Mouse (Mus musculus) hindbrain, embryonic 15.5 days (tissue): ENCODE data around the gene Epb41l2. TPM values are rescaled to one million over a fixed set of nuclear protein-coding genes. Genes with fewer than 3 reads are reported as not detected.
A peak's percentile ranks its signal among the peaks of the same experiment; 100 is the strongest.

Experiments used
- ATAC-seq: fragments of 200-750 bp; cut with Nextera tagmentation; 2 replicates; pipeline ENCODE4 v1.8.0; 2017; ENCODE audit warnings: low read depth, moderate number of reproducible peaks, moderate TSS enrichment; ENCODE audit not compliant: low FRiP score
- H3K27ac ChIP-seq: fragments of 300-500 bp; sonication (generic); replicated peaks from 2 replicates; pipeline ENCODE4 v1.5.1; 2015; ENCODE audit warnings: mild to moderate bottlenecking, inconsistent platforms
- H3K27me3 ChIP-seq: fragments of 300-500 bp; sonication (generic); 2 replicates; pipeline ENCODE4 v1.6.1; 2015; ENCODE audit warnings: control low read depth, inconsistent platforms
- H3K36me3 ChIP-seq: fragments of 300-500 bp; sonication (generic); 2 replicates; pipeline ENCODE4 v1.6.1; 2015; ENCODE audit warnings: control low read depth, inconsistent platforms
- H3K4me1 ChIP-seq: fragments of 300-500 bp; sonication (generic); replicated peaks from 2 replicates; pipeline ENCODE4 v1.6.1; 2015; ENCODE audit warnings: control low read depth, inconsistent platforms
- H3K4me2 ChIP-seq: fragments of 300-500 bp; sonication (generic); 2 replicates; pipeline ENCODE4 v1.6.1; 2015; ENCODE audit warnings: moderate library complexity, mild to moderate bottlenecking, inconsistent platforms
- H3K4me3 ChIP-seq: fragments of 300-500 bp; sonication (generic); 2 replicates; pipeline ENCODE4 v1.5.1; 2015; ENCODE audit warnings: mild to moderate bottlenecking, inconsistent platforms
- H3K9ac ChIP-seq: fragments of 300-500 bp; sonication (generic); 2 replicates; pipeline ENCODE4 v1.6.1; 2015; ENCODE audit warnings: inconsistent platforms
- H3K9me3 ChIP-seq: fragments of 300-500 bp; sonication (generic); 2 replicates; pipeline ENCODE4 v1.6.1; 2016; ENCODE audit warnings: control low read depth, inconsistent platforms
- WGBS: fragments of 180-500 bp; shearing (Covaris S2); methylation state at CpG from one replicate; pipeline ENCODE4 v1.1.7; 2015; 5-methylcytosine and 5-hydroxymethylcytosine counted together
- polyA plus RNA-seq: library from polyadenylated mRNA; unstranded; fragments of >200 nt; fragmentation: Nextera tagmentation; extraction: Ambion mirVana; gene quantifications from 2 replicates; pipeline ENCODE4 v1.2.1, GENCODE M21; 2015

Gene Epb41l2
- polyA plus RNA-seq, 1 experiment from 2014 or later = 30.5 TPM

- Histone ChIP-seq H3K4me1 (no peaks in the 10 kb centered on the region), H3K9me3 (no peaks in the 10 kb centered on the region), H3K36me3 (no peaks in the 10 kb centered on the region), H3K9ac (no peak overlapping the region), H3K4me3 (no peak overlapping the region), H3K4me2 (no peak overlapping the region), H3K27ac (no peak overlapping the region), H3K27me3 (no peaks in the 10 kb centered on the region)
- 94% methylated on average over 3 of the region's 3 CpGs for WGBS
- ATAC-seq = no peak
Observed at GRCm38 (mm10) chr10:25479716-25480115, 120.1 kb downstream of the Epb41l2 start.

- Histone ChIP-seq H3K27ac (no peak overlapping the region), H3K9ac (no peak overlapping the region), H3K27me3 (no peaks in the 10 kb centered on the region), H3K9me3 (no peaks in the 10 kb centered on the region), H3K4me2 (no peak overlapping the region), H3K4me3 (no peak overlapping the region), H3K4me1 (no peaks in the 10 kb centered on the region), H3K36me3 (no peaks in the 10 kb centered on the region)
- 58% methylated on average over 5 of the region's 5 CpGs for WGBS
- ATAC-seq = no peak
Observed at GRCm38 (mm10) chr10:25482791-25483190, 123.2 kb downstream of the Epb41l2 start.

GRCm38 (mm10) chr10:25488456-25488855, 128.9 kb downstream of the Epb41l2 start:
- no peak overlapping the region for H3K9ac ChIP-seq
- H3K27ac ChIP-seq = no peak overlapping the region
- H3K27me3 ChIP-seq = no peaks in the 10 kb centered on the region
- WGBS = 27% methylated on average over 1 of the region's 1 CpGs
- no peak overlapping the region for H3K4me2 ChIP-seq
- no peaks in the 10 kb centered on the region for H3K36me3 ChIP-seq
- ATAC-seq = 0 out of 2 replicates have a peak, but pooled peaks have one; percentile 65
- no peaks in the 10 kb centered on the region for H3K9me3 ChIP-seq
- no peaks in the 10 kb centered on the region for H3K4me1 ChIP-seq
- no peak overlapping the region for H3K4me3 ChIP-seq

- H3K9ac ChIP-seq = no peak overlapping the region
- no peaks in the 10 kb centered on the region for H3K9me3 ChIP-seq
- WGBS = 43% methylated on average over 10 of the region's 10 CpGs
- no peak overlapping the region for H3K27ac ChIP-seq
- ATAC-seq = peak; percentile 65
- H3K4me3 ChIP-seq = no peak overlapping the region
- no peaks in the 10 kb centered on the region for H3K27me3 ChIP-seq
- H3K4me1 ChIP-seq = no peaks in the 10 kb centered on the region
- H3K36me3 ChIP-seq = no peaks in the 10 kb centered on the region
- no peak overlapping the region for H3K4me2 ChIP-seq
Observed at GRCm38 (mm10) chr10:25499323-25500071, 139.9 kb downstream of the Epb41l2 start.

GRCm38 (mm10) chr10:25503250-25503649, 143.7 kb downstream of the Epb41l2 start:
- no peaks in the 10 kb centered on the region for H3K27me3 ChIP-seq
- H3K4me2 ChIP-seq = no peak overlapping the region
- H3K36me3 ChIP-seq = no peaks in the 10 kb centered on the region
- no peak overlapping the region for H3K9ac ChIP-seq
- H3K4me3 ChIP-seq = no peak overlapping the region
- H3K4me1 ChIP-seq = no peaks in the 10 kb centered on the region
- H3K9me3 ChIP-seq = no peaks in the 10 kb centered on the region
- no peak overlapping the region for H3K27ac ChIP-seq
- ATAC-seq = no peak
- WGBS = 92% methylated on average over 5 of the region's 5 CpGs

- Histone ChIP-seq H3K36me3 (peaks cover 7% of the 10 kb centered on the region; the same call in 1 of the 2 replicates), H3K4me2 (no peak overlapping the region), H3K27ac (no peak overlapping the region), H3K27me3 (no peaks in the 10 kb centered on the region), H3K9me3 (no peaks in the 10 kb centered on the region), H3K9ac (no peak overlapping the region), H3K4me3 (no peak overlapping the region), H3K4me1 (no peaks in the 10 kb centered on the region)
- no peak for ATAC-seq
- WGBS = 51% methylated on average over 1 of the region's 1 CpGs
Observed at GRCm38 (mm10) chr10:25513821-25514220, 154.2 kb downstream of the Epb41l2 start.

GRCm38 (mm10) chr10:25519954-25520353, 160.4 kb downstream of the Epb41l2 start:
- Histone ChIP-seq H3K27me3 (no peaks in the 10 kb centered on the region), H3K36me3 (peaks cover 7% of the 10 kb centered on the region; the same call in 1 of the 2 replicates), H3K27ac (no peak overlapping the region), H3K4me3 (no peak overlapping the region), H3K9me3 (no peaks in the 10 kb centered on the region), H3K4me1 (no peaks in the 10 kb centered on the region), H3K9ac (no peak overlapping the region), H3K4me2 (no peak overlapping the region)
- ATAC-seq = no peak
- 63% methylated on average over 3 of the region's 3 CpGs for WGBS

DNA sequence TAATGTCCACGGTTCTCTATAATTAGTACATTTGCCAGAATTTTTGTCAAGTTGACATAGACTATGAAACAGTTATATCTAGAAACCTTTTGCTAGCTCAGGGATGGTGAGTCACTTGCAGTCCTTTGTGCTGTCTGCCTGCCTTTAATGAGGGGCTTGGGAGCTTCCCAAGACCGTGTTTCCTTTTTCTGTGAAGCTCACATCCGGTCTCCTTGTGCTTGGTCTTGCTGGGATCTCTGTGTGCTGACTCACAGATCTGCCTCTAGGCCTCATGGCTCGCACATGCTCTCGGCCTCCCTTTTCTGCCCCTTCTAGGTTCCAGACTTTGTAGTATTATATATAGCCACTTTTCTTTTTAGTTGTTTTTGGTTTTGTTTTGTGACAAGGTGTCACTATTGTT, 160.8 kb downstream of the Epb41l2 start:
- H3K4me2 ChIP-seq = no peak overlapping the region
- H3K36me3 ChIP-seq = peaks cover 4% of the 10 kb centered on the region; the same call in 1 of the 2 replicates
- WGBS = 90% methylated on average over 5 of the region's 5 CpGs
- no peak overlapping the region for H3K4me3 ChIP-seq
- no peak overlapping the region for H3K27ac ChIP-seq
- no peaks in the 10 kb centered on the region for H3K4me1 ChIP-seq
- no peaks in the 10 kb centered on the region for H3K27me3 ChIP-seq
- no peak overlapping the region for H3K9ac ChIP-seq
- ATAC-seq = no peak
- H3K9me3 ChIP-seq = no peaks in the 10 kb centered on the region

GRCm38 (mm10) chr10:25523727-25524126, 164.1 kb downstream of the Epb41l2 start:
- Histone ChIP-seq H3K27ac (no peak overlapping the region), H3K9me3 (no peaks in the 10 kb centered on the region), H3K9ac (no peak overlapping the region)

GRCm38 (mm10) chr10:25526156-25526555, 166.6 kb downstream of the Epb41l2 start:
- Histone ChIP-seq H3K4me1 (no peaks in the 10 kb centered on the region), H3K4me3 (no peak overlapping the region), H3K27ac (no peak overlapping the region), H3K27me3 (no peaks in the 10 kb centered on the region), H3K9me3 (no peaks in the 10 kb centered on the region), H3K4me2 (no peak overlapping the region), H3K9ac (no peak overlapping the region), H3K36me3 (no peaks in the 10 kb centered on the region)
- no peak for ATAC-seq
- 71% methylated on average over 4 of the region's 4 CpGs for WGBS

More at GRCm38 (mm10) chr10:25523727-25524126, 164.1 kb downstream of the Epb41l2 start:
- H3K4me1 ChIP-seq = no peaks in the 10 kb centered on the region
- 74% methylated on average over 8 of the region's 8 CpGs for WGBS
- no peaks in the 10 kb centered on the region for H3K36me3 ChIP-seq
- ATAC-seq = no peak
- no peak overlapping the region for H3K4me3 ChIP-seq
- no peak overlapping the region for H3K4me2 ChIP-seq
- H3K27me3 ChIP-seq = no peaks in the 10 kb centered on the region

GRCm38 (mm10) chr10:25526622-25527021, 167.0 kb downstream of the Epb41l2 start:
- H3K9me3 ChIP-seq = no peaks in the 10 kb centered on the region
- no peak overlapping the region for H3K9ac ChIP-seq
- no peaks in the 10 kb centered on the region for H3K4me1 ChIP-seq
- no peak overlapping the region for H3K4me2 ChIP-seq
- no peak overlapping the region for H3K27ac ChIP-seq
- H3K27me3 ChIP-seq = no peaks in the 10 kb centered on the region
- H3K4me3 ChIP-seq = no peak overlapping the region
- H3K36me3 ChIP-seq = no peaks in the 10 kb centered on the region
- 95% methylated on average over 4 of the region's 4 CpGs for WGBS
- ATAC-seq = no peak

DNA sequence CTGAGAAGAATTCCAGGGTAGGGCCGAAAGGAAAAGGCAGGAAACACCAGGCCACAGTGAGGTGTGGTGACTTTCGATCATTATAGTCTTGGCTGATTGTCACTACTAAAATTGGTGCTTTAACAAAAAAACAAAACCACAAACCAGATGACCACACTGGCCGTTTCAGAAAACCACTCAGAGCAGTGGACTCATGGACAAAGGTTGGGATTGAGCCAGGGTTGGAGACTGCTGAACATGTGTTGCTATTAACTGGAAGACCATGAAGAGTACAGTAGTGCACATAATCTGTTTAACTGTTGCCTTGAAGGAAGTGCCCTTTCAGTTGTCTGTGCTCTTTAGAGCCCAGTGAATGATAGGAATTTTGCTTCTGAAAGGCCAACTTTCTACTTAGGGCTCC, 167.5 kb downstream of the Epb41l2 start:
- no peak for ATAC-seq
- H3K4me3 ChIP-seq = no peak overlapping the region
- H3K27me3 ChIP-seq = no peaks in the 10 kb centered on the region
- H3K36me3 ChIP-seq = no peaks in the 10 kb centered on the region
- WGBS = 77% methylated on average over 3 of the region's 3 CpGs
- H3K9me3 ChIP-seq = no peaks in the 10 kb centered on the region
- no peak overlapping the region for H3K9ac ChIP-seq
- no peak overlapping the region for H3K4me2 ChIP-seq
- no peak overlapping the region for H3K27ac ChIP-seq
- H3K4me1 ChIP-seq = no peaks in the 10 kb centered on the region

- Histone ChIP-seq H3K27ac (no peak overlapping the region), H3K4me1 (no peaks in the 10 kb centered on the region), H3K36me3 (no peaks in the 10 kb centered on the region), H3K9me3 (no peaks in the 10 kb centered on the region), H3K27me3 (no peaks in the 10 kb centered on the region), H3K4me3 (no peak overlapping the region), H3K9ac (no peak overlapping the region), H3K4me2 (no peak overlapping the region)
- WGBS = 42% methylated on average over 13 of the region's 13 CpGs
- ATAC-seq = no peak
Observed at GRCm38 (mm10) chr10:25531335-25531734, 171.7 kb downstream of the Epb41l2 start.
